Mouse (Mus musculus) heart, adult 9 months (tissue): ENCODE measurements around the gene Ccnd2.

Experiments used
- DNase-seq, 2 experiments: peaks; one replicate each; pipeline ENCODE4 v3.0.0; 2022; ENCODE audit warnings: low spot score in 2 of 2

Ccnd2 gene

DNA sequence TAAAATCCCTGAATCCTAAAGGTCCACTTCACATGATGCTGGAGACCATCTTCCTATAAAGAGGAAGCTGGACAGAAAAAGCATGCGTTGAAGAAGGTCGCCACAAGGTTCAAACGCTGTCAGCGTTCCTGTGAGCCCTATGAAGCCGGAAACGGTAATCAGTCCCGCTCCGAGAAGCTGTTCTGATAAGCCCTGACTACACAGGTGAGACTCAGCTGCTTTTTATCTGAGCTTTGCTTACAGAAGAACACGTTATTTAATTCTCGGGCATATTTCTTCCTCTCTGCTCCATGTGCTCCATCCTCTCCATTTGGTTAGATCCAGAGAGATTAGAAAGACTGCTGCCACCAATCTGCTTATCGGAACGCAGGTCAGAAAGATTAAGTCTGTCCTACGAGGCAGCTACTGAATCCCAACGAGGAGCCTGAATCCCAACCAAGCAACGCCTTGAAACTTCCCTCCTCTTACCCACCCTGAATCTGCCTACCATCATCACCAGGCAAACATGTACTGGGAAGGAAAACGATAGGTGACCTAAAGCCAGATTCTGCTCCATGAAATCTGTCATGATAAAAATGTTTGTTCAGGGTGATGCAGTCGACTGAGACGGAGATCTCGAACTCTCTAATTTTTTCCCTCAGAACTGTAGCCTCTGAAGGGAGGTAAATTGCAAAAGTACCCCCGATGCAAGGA is 43.5 kb downstream of the Ccnd2 start:
- DNase-seq, result no peak

- DNase-seq, result no peak
Observed at GRCm38 (mm10) chr6:127107413-127107812, 44.6 kb downstream of the Ccnd2 start.

GRCm38 (mm10) chr6:127106726-127107125 is 45.3 kb downstream of the Ccnd2 start:
- DNase-seq, result no peak

- DNase-seq, result peak; percentile 55 to 72
Observed at GRCm38 (mm10) chr6:127106189-127106588, 45.8 kb downstream of the Ccnd2 start.

- DNase-seq, result no peak
Observed at GRCm38 (mm10) chr6:127105107-127105506, 46.9 kb downstream of the Ccnd2 start.

DNA sequence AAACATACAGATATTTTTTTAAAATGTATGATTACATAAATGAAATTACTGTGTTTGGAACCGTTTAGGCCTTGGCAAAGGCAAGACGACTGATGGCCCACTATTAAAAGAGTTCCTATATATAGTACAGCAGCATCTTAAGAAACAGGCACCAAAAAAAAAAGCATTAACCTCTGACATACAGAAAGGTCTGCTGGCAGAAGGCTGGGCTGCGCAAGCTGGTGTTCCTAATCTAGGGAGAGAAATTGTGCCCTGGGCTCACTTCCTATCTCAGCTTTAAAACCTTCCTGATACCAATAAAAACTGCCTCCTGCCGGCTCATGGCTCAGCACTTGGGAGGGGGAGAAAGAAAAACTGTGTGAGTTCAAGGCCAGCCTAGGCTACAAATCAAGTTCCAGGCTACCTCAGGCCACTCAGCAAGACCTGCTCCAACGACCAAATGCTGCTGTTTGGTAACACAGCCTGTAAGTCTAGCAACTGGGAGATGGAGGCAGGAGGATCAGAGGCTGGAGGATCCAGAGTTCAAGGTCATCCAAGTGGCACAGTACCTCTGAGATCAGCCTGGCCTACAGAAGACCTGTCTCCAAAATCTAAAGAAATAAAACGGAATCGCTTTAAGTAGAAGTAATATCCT is 47.5 kb downstream of the Ccnd2 start:
- no peak for DNase-seq

- no peak for DNase-seq
Observed at GRCm38 (mm10) chr6:127103506-127104275, 48.3 kb downstream of the Ccnd2 start.

GRCm38 (mm10) chr6:127094565-127094964 is 57.4 kb downstream of the Ccnd2 start:
- no peak for DNase-seq

DNA sequence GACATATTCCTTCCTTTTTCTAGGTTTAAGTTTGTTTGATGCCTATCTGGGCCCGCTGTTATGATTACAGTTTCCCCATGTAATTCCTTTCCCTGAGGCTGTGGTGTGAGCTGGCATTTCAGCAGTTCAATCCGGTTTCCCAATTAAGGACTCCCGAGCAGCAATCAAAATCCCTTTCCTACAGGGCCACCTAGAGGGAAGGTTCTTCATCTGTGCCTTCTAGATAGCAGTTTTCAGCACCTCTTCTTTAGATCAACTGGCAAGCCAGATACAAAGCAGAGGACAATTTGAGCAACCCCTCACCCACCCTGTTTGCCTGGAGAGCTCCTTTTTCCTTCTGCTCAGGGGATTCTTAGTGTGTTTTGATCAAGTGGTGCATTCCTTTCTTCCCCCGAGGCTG is 65.3 kb downstream of the Ccnd2 start:
- DNase-seq, result no peak

- DNase-seq, result no peak
Observed at GRCm38 (mm10) chr6:127081820-127082219, 70.2 kb downstream of the Ccnd2 start.

DNA sequence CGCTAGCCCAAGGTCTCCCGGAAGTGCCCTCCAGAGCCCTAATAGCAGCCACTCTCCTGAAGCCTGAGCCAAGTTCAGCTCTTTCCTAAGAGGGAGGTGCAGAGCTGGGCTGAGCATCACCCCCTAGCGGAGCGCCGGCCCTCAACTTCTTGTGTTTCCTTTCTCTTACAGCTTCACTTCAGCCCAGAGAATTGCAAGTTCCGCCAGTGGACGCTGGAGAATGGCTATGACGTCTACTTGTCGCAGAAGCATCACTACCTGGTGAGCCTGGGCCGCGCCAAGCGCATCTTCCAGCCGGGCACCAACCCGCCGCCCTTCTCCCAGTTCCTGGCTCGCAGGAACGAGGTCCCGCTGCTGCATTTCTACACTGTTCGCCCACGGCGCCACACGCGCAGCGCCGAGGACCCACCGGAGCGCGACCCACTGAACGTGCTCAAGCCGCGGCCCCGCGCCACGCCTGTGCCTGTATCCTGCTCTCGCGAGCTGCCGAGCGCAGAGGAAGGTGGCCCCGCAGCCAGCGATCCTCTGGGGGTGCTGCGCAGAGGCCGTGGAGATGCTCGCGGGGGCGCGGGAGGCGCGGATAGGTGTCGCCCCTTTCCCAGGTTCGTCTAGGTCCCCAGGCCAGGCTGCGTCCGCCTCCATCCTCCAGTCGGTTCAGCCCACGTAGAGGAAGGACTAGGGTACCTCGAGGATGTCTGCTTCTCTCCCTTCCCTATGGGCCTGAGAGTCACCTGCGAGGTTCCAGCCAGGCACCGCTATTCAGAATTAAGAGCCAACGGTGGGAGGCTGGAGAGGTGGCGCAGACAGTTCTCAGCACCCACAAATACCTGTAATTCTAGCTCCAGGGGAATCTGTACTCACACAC is 71.9 kb downstream of the Ccnd2 start:
- DNase-seq, result peak in 1 of 2 experiments; percentile 15
